Mouse (Mus musculus): ENCODE data around the gene Islr2.
"Not testable (repeated sequence)": the region's sequence is repeated elsewhere in the genome, so short reads cannot be mapped to it uniquely, and the experiment has no call there.

Islr2 gene

DNA sequence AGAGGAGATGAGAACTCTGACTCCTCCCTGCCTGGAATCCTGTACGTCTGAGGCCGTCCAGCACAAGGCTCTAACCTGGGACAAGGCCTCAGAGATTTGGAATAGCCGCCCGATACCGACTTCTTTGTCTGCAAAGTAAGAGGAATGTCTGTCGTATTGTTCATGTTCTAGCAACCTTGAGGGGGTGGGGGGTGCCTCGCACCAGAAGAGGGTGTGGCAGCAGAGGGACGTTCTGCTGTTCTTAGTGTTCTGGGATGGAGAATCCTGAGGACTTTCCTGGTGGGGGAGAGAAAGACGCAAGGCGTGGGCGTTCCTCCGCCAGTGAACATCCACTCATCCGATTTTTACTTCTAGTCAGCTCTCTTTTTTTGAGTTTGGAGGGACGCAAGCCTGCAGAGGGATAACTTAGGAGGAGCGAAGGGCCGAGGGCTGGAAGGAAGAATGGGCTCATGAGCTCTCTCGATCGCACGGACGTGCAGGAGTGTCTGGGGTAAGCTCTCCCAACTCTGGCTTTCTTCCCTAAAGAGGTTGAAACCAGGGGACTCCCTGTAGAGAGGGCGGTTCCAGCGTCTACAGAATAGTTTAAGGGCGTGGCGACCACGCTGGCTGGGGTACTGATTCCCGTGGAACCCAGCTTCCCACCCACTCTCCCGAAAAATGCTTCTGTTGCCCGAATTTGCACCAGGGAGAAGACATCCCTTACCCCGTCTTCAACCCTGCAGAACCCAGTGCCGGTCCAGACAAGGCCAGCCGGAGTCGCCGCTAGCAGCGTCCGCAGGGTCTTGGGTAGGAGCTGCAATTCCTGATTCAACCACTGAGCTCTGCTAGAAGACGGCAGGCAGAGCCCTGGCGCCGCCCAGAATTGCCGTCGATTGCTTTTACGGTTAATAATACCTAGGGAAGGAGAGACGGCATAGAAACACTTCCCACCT, at the start of gene Islr2, which contains the start of gene Islr:
Islr2 (minus strand) TSS at position 804 of the 932 bp plus-strand sequence.
Islr (minus strand) TSS at position 791 of the 932 bp plus-strand sequence.
- DNase-seq (ENCODE audit: low spot score in 2 of 2): peak in 1 of 2 experiments; percentile 68

GRCm38 (mm10) chr9:58253805-58254122, 49.6 kb upstream of the Islr2 start:
- DNase-seq (ENCODE audit: low spot score in 2 of 2): not testable (repeated sequence)

DNA sequence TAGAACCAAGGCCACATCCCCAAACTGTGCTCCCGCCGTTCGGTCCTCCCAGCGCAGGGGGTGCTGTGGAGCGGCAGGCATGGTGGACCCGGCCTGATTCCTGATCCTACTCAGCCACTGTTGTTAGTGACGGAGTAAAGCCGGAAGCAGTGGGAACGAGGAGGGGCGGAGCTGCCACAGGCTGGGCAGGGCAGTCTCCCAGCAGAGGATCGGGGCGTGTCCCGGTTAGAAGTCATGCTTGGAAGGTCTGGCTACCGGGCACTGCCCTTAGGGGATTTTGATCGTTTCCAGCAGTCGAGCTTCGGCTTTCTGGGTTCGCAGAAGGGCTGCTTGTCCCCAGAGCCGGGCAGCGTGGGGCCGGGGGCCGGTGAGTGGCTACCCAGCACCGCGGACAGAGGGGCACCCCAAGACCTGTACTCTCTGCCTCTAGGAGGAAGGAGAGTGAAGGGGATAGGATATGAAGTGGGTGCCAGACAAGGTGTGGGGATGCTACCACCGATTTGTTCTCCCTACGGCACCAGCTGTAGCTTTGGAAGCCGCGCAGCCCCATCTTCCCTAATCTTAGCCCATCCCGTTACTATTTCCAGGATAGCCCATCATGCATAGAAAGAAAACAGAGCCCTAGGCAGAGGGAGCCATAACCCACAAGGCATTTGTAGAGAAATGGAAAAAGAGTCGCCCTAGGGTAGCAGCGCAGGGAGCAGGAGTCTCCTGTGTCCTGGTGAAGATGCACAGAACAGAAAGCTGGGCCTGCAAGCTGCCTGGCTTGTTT, 49.1 kb upstream of the Islr2 start, which contains the start of gene Stoml1:
Stoml1 (plus strand) TSS at position 132 of the 772 bp plus-strand sequence.
- DNase-seq (ENCODE audit: low spot score in 2 of 2): peak; percentile 87 to 93

- DNase-seq (ENCODE audit: low spot score in 2 of 2): not testable (repeated sequence)
These were observed 46.6 kb upstream of the Islr2 start for GRCm38 (mm10) chr9:58250730-58251129.

DNA sequence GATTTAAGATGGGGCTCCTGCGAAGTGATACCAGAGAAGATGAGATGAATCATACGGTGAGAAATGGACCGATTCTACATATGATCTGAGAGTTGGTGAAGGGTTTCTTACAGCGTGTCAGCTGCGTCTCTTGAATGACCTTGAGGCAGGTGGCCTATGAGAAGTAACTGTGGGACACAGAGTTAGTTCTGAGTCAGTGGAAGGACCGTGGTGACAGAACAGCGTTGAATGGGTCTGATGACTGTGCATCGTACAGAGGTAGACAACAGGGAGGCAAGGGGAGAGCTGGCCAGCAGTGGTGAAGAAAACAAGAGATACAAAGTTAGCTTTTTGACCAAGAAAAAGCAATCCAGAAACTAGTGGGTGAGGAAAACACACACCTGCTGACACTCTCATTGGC, 46.2 kb upstream of the Islr2 start:
- DNase-seq (ENCODE audit: low spot score in 2 of 2): no peak

DNA sequence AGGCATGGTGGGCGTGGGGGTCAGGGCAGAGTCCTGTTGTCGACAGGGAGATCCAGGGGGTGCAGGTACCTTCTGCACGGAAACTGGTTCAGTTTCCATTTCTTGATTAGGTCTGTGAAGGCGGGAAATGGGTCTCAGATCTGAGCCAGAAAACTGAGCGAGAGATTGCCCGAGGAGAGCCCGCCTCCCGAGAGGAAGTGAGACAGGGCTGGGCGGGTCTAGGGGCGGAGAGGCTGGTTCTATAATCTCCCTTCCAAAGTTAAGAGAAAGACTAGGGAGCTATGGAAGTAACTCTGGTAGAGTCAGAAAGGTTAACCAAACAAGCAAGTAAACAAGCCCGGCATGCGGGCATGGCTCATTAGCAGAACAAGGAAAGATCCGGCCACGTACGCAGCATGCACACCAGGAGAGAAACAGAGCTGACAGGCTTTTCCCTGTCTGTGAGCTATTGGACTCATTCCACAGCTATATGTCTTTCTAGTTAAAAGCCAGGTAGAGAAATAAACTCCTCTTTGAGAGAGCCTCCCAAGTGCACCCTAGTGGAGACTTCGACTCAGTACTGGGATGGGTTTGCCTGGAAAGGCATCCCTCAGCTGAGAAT, 45.6 kb upstream of the Islr2 start, which contains the start of gene Pml:
Pml (minus strand) TSS at position 195 of the 601 bp plus-strand sequence.
- peak; percentile 70 to 74 for DNase-seq (ENCODE audit: low spot score in 2 of 2)

DNA sequence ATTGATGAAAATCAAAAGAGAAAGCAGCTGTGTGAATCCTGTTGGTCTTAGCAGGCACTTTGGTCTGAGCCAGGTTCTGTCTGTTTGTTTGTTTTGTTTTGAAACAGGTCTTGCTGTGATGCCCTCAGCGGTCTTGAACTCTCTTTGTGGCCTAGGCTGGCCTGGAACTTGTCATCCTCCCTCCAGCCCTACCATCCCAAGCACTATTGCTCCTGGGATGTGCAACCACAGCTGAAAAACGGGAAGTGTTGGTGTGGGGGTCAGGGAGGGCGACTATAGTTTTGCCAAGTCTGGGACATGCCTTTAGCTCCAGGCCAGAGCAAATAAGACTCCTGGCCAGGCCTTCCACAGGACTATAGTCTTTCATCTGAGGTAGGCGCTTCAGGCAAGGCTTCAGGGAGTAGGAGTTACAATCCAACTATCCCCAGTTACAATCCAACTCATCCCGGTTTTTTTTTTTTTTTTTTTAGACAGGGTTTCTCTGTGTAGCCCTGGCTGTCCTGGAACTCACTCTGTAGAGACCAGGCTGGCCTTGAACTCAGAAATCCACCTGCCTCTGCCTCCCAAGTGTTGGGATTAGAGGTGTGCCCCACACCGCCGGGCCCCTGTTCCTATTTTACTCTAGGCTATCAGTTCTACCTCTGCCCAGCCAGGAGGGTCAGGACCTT, 44.8 kb upstream of the Islr2 start:
- DNase-seq (ENCODE audit: low spot score in 2 of 2): no peak

GRCm38 (mm10) chr9:58247064-58247759, 43.1 kb upstream of the Islr2 start:
- DNase-seq (ENCODE audit: low spot score in 2 of 2): peak; percentile 80 to 85

DNA sequence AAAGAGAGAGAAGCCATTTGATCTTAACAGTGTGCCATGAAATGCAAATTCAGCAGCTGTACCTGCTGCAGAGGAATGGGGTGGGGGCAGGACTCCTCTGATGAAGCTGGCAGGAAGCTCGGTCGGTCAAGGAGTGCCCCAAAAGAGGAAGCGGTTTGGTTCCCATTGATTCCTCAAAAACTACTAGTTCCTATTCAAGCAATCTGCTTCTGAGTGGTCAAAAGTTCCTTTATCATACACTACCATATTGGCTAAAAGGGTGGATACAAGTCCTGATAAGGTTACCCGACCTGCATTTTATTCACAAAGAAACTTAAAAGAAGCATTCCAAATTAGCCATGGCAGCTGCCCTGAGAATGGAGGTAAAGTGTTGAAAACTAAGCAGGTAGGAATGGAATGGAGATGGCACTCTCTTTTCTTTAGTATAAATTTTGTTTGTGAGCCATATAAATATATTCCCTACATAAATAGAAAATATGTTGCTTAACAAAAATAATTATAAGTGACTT, 42.0 kb upstream of the Islr2 start:
- DNase-seq (ENCODE audit: low spot score in 2 of 2): no peak

- no peak for DNase-seq (ENCODE audit: low spot score in 2 of 2)
These were observed 39.6 kb upstream of the Islr2 start for GRCm38 (mm10) chr9:58243696-58244095.

DNA sequence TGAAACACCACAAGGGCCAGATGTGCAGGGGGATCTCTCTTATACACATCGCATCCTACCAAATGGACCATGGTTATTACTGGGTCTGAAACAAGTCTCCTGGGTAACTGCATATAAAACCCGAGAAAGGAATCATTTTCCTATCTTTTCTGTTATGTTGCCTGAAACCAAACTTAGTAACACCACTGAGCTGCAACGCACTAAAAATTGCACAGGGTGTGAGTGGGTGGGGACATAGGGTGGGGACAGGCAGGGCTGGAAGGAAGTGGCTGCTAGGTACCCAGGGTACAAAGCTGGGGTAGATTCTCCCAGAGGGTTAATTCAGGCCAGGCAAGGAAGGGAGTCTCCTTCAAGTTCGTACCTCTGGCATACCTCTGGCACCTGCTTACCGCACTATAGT, 38.6 kb upstream of the Islr2 start:
- DNase-seq (ENCODE audit: low spot score in 2 of 2): no peak

DNA sequence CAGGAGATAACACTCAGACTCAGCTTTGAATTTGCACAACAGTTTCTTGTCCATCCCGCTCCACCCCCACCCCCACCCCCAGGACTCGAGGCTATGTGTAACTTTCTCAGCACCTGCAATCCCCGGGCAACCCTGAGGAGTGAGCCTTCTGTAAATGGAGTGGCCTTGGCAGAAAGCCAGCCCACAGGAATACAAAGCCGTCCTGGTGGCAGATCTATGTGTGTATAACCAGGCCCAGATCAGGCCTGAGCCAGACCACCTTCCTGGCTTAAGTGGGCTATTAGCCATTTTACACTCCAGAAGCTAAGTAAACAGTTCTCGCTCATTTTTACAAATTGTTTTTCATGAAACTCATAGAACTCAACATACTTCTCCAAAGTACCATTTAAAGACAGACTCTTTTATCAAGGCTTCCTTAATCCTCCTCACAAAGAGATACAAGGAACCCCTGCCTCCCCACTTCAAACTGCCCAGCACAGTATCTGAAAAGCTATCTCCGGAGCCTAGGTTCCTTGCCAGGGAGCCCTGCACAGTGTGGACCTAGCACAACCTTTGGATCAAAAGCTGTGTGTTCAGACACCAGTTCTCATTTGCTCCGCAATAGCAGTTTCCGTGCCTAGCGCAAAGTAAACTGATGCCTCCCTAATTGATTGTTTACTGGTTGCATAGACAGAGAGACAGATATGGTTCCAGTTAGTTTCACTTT, 37.8 kb upstream of the Islr2 start:
- DNase-seq (ENCODE audit: low spot score in 2 of 2): no peak

GRCm38 (mm10) chr9:58234502-58235015, 30.4 kb upstream of the Islr2 start:
- no peak for DNase-seq (ENCODE audit: low spot score in 2 of 2)

DNA sequence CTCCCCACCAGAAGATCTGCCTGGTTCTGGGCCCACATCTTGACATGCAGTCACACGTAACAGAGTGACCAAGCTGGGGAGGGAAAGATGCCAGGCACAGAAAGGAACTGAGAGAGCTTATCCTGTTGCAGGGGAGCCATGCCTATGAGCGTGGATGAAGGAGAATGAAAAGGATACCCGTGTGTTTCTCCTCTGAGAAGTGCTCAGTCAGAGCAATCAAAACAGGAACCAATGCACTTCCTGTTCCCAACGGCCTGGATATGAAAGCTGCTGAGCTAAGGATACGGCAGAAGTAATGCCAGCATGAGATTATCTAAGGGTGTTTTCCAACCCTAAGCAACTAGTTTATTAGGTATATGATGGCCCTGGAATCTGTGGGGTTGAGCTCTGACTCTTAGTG, 28.3 kb upstream of the Islr2 start:
- DNase-seq (ENCODE audit: low spot score in 2 of 2): no peak

DNA sequence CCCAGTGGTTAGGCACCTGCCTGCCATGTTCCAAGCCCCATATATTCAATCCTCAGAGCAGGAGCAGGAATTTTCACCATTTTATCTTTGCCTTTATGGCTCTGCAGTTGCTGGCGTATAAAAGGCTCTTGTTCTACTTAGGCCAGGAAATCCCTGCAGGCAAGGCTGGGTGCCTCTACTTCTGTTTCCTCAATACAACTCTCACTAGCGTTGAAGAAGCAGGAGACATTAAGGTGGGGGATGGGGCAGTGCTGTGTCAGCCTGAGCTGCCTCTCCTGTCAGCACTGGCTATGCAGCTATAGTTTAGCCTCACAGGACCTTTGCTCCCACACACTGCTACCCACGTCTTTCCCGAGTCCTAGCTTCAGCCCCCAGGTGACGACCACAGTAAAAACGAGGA, 27.6 kb upstream of the Islr2 start:
- no peak for DNase-seq (ENCODE audit: low spot score in 2 of 2)

DNA sequence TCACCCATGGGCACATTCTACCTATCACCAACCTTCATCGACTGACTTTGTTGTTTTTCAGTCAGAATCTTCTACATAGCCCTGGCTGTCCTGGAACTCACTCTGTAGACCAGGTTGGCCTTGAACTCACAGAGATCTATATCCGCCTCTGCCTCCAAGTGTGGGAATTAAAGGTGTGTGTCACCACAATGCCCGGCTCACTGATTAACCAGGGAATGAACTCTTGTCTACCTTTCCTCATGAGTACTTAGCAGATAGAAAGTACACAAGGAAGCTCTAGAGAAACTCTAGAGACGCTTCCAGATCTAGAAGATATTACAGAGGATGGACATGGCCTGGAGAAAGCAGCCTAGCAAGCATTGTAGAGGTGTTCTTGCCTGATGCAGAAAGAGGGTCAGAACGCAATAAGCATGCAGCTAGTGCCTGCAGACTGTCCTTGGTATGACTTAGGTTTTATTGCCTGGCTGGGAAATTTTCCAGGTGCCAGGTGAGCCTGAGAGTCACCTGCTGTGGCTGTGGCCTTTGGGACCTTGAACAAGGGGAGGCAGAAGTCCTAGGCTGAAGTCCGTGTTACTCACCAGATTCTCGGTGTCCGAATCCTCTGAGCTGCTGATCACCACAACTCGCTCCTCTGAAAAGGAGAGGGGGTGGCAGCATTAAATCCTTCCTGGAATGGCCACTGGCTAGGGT, 24.8 kb upstream of the Islr2 start:
- DNase-seq (ENCODE audit: low spot score in 2 of 2): no peak

DNA sequence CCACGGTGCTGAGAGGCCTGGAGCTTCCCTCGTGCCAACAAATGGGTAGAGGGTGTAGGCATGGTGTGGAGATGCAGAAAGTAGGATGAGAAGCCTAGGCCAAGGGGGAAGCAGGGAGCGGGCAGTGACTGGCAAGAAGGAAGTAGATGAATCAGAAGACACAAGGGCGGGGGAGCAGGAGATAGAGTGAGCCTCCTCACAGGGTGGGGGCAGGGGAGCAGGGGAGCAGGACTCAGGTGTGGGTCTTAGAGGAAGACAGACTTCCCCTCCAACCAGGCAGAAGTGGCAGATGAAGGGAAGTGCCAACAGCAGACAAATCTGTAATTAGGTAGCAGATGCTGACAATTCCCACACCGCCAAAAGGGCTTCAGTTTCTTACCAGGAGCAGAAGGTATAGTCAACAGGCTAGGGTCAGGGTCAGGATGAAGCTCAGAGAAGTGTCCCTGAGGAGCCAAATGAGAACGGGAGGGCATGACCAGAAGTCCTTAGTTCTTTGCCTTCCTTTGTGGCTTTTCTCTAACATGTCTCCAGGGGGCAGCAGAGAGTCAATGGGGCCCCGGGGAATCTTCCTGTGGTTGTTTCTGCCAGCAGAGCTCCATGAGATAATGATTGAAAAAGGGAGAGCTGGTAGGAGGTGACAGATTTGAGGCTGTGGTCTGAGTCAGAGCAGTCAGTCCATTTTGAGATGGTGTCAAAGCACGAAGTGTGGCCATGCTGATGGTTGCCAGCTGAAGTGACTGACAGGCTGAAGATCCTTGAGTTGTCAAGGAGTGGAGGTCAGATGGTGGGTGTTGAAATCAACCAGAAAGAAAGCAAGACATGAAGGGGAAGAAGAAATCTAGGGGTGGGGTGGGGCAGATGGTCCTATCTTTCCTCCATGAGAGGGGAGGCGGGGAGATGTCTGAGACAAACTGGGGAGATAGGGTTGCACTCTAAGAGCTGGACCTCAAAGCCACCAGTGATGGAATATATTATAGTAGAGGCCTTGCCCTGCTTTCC, 22.1 kb upstream of the Islr2 start:
- DNase-seq (ENCODE audit: low spot score in 2 of 2): peak in 1 of 2 experiments; percentile 63

DNA sequence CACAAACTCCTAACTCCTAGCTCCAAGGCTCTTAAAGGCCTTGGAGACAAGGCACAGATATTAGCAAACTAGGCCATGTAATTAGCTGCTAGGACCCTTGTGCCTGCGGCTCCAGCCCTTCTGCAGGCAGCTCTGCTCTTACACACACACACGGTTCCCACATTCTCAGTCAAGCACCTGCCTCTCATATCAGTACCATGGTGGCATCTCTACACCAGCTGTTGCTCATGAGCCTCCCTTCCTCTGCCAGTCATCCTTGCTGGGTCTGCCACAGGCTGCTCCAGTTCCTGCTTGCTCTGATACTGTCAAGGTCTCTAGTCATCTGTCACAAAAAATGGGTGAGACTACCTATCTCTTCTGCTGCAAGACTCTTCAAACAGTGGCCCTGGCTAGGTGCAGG, 20.2 kb upstream of the Islr2 start:
- DNase-seq (ENCODE audit: low spot score in 2 of 2): no peak

Measured in spleen, postnatal 14 days (tissue).